Mouse (Mus musculus): ENCODE results near the gene Zfp993. TPM values are rescaled to one million over a fixed set of nuclear protein-coding genes. Genes with fewer than 3 reads are reported as not detected.
"Not testable (repeated sequence)": the region's sequence is repeated elsewhere in the genome, so short reads cannot be mapped to it uniquely, and the experiment has no call there.

Gene Zfp993
- polyA plus RNA-seq (2015; fragmentation: Nextera tagmentation; extraction: Ambion mirVana) = 2.9 and 8.2 TPM in 2 replicates

DNA sequence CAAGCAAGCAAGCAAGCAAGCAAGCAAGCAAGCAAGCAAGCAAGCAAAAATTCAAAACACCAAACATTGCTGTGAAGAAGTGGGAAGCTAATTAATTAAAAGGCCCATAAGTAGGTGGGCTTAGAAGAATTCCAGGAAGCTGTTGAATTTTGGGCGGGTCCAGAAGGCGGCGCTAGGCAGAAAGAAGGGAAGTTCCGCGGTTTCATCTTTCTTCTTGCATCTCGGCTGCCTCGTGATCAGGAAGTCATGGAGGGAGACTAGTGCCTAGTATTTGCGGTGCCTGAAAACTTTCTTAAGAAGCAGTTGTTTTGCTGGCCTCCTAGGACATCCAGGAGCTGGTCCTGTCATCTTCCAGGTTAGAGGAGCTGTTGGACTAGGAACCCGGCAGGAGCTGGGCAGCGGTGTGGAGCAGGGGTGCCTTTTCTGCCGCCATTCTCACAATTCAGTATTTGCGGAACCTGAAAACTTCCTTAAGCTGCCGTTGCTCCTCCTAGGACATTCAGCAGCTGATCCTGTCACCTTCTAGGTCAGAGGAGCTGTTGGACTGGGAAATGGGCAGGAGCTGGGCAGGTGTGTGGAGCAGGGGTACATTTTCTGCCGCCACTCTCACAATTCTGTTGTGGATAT lies at the start of gene Zfp993:
Gene Zfp993 (plus strand): TSS at position 188 of the 627 bp plus-strand sequence.
- H3K9ac ChIP-seq (replicated peaks) = not testable (repeated sequence)

DNA sequence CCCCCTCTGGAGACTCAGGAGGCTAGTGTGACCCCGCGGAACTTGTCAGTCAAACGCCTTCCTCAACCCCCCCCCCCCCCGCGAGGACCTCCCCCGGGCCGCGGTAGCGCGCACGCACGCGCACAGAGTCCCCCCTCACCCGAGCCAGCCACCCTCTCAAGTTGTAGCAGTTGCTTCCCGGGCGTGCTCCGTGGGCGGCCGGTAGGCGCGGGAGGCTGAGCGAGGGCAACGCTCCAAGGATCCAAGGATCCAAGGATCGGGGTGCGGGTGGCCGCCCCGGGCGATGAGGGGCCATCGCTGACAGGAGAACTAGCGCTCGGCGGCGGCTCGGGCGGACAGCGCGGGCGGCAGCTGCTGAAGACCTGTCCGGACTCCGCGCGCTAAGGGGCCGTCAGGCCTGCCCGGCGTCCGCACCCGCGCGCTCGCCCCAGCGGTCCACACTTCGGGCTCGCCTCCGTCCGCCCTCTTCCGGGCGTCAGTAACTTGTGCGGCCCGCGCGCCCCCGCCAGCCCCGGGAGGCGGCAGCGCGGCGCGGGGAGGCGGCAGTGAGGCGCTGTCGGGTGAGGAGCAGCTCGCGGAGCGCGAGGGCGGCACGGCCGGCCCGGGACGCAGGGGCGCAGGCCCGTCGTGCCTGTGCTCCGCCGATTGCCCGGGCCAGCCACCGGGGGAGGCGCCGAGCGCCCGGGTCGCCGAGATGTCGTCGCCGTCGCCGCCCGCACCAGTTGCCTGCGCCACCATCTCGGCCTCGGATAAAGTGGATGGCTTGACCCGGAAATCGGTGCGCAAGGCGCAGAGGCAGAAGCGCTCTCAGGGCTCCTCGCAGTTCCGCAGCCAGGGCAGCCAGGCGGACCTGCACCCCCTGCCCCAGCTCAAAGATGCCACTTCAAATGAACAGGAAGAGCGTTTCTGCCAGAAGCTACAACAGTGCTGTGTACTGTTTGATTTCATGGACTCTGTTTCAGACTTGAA lies 30.6 kb upstream of the Zfp993 start:
- 0% methylated on average over 14 of the region's 111 CpGs for WGBS
- H3K9ac ChIP-seq (replicated peaks); H3K27me3 ChIP-seq (replicated peaks); H3K9me3 ChIP-seq (replicated peaks); H3K36me3 ChIP-seq; H3K4me1 ChIP-seq; H3K4me3 ChIP-seq (replicated peaks); H3K27ac ChIP-seq (replicated peaks): not testable (repeated sequence)
- H3K4me2 ChIP-seq = peak overlapping the region; percentile 30; the same call in 1 of the 2 replicates
- ATAC-seq (ENCODE audit: low FRiP score) = peak; percentile 87

More for the DNA sequence above, at the start of gene Zfp993:
- not testable (repeated sequence) for H3K27ac ChIP-seq (replicated peaks); H3K4me1 ChIP-seq; H3K4me3 ChIP-seq (replicated peaks); ATAC-seq (ENCODE audit: low FRiP score); H3K36me3 ChIP-seq; H3K4me2 ChIP-seq; H3K27me3 ChIP-seq (replicated peaks); H3K9me3 ChIP-seq (replicated peaks)
- WGBS = no CpG with 5 or more reads among the region's 14 CpGs

DNA sequence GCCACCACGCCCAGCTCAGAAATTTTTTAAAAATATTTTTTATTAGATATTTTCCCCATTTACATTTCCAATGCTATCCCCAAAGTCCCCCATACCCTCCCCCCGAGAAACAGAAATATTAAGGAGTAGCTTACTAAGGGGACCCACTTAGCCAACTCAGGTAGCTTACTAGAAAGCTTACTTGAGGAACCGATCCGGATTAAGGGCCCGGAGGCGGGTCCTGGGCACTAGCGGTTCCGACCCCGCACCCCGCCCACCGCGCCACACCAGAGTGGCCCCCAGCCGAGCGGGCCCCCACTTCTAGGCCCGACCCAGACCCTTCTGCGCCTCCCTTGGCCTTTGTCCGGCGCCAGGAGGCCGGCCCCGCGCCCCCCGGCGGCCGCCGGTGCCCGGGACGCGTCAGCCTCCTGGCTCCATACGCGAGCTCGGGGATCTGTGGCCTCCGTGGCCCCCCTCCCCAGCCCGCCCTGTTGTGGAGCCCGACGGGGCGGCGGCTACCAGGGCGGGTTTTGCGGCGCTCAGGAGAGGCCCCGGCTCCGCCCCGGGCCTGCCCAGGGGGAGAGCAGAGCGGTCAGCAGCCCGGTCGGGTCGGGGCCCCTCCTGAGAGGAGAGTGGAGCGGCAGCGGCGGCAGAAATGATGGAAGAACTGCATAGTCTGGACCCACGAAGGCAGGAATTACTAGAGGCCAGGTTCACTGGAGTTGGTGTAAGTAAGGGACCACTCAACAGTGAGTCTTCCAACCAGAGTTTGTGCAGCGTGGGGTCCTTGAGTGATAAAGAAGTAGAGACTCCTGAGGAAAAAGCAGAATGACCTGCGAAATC lies 7.0 kb upstream of the Zfp993 start:
- not testable (repeated sequence) for H3K4me1 ChIP-seq; H3K9me3 ChIP-seq (replicated peaks); H3K36me3 ChIP-seq; H3K9ac ChIP-seq (replicated peaks); H3K27ac ChIP-seq (replicated peaks); H3K27me3 ChIP-seq (replicated peaks)
- Histone ChIP-seq H3K4me2 (peak overlapping the region; percentile 46), H3K4me3 (replicated peaks) (peak overlapping the region; percentile 26)
- ATAC-seq (ENCODE audit: low FRiP score) = peak; percentile 87
- 8% methylated on average over 27 of the region's 53 CpGs for WGBS

- not testable (repeated sequence) for H3K4me2 ChIP-seq; H3K36me3 ChIP-seq; H3K4me1 ChIP-seq; H3K4me3 ChIP-seq (replicated peaks); H3K9me3 ChIP-seq (replicated peaks); H3K9ac ChIP-seq (replicated peaks); ATAC-seq (ENCODE audit: low FRiP score); H3K27ac ChIP-seq (replicated peaks); H3K27me3 ChIP-seq (replicated peaks)
- WGBS = no CpG with 5 or more reads among the region's 4 CpGs
These were observed 33.6 kb downstream of the Zfp993 start for GRCm38 (mm10) chr4:146644367-146644766.

DNA sequence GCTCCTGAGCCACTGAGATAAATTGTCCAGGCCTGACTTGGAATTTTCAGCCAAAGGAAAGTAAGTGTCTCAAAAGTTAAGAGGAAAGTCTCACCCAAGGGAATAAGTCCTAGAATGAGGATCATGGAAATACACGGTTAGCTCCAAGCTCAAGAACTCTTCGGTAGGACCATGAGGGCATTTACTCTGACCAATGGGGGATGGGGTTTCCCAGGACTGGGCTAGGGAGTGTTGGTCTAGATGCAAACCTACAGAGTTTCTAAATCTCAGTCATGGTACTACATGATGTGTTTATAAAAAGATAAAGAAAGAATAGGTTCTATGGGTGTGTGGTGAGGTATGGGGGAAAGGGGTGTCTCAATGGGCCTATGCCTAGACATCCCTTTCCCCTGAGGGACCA lies 38.9 kb downstream of the Zfp993 start:
- no CpG with 5 or more reads among the region's 2 CpGs for WGBS
- not testable (repeated sequence) for H3K9ac ChIP-seq (replicated peaks); H3K36me3 ChIP-seq; H3K9me3 ChIP-seq (replicated peaks); ATAC-seq (ENCODE audit: low FRiP score); H3K4me1 ChIP-seq; H3K4me2 ChIP-seq; H3K27me3 ChIP-seq (replicated peaks); H3K27ac ChIP-seq (replicated peaks); H3K4me3 ChIP-seq (replicated peaks)

DNA sequence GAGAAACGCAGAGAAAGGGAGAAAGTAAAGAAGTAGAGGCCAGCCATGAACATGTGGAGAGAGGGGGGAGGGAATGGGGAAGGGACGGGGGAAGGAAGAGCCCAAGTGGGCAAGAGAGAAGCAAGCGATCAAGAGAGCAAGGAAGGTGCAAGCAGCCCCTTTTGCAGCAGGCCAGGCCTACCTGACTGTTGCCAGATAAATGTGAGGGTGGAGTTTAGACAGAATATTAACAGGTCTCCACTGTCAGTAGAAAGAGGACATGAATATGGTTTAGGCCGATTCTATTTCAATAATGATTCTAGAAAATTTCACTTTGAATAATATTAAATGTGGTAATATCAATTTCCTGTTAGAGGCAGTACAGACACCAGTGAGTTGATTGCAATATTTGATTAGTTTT lies 39.4 kb downstream of the Zfp993 start:
- ATAC-seq (ENCODE audit: low FRiP score); H3K27me3 ChIP-seq (replicated peaks); H3K36me3 ChIP-seq; H3K27ac ChIP-seq (replicated peaks); H3K4me3 ChIP-seq (replicated peaks); H3K4me1 ChIP-seq; H3K9ac ChIP-seq (replicated peaks); H3K9me3 ChIP-seq (replicated peaks); H3K4me2 ChIP-seq: not testable (repeated sequence)
- 77% methylated on average over 2 of the region's 4 CpGs for WGBS

- H3K4me3 ChIP-seq (replicated peaks); H3K4me2 ChIP-seq; H3K36me3 ChIP-seq; H3K9ac ChIP-seq (replicated peaks); H3K27me3 ChIP-seq (replicated peaks); H3K4me1 ChIP-seq; ATAC-seq (ENCODE audit: low FRiP score); H3K9me3 ChIP-seq (replicated peaks); H3K27ac ChIP-seq (replicated peaks): not testable (repeated sequence)
- WGBS = 80% methylated on average over 2 of the region's 5 CpGs
These were observed 39.9 kb downstream of the Zfp993 start for GRCm38 (mm10) chr4:146650639-146651038.

Other genes with a start within 250 kb of the Zfp993 start
- 2.6 and 3.1 TPM in 2 replicates for gene Zfp992, start 161.9 kb upstream of the Zfp993 start, polyA plus RNA-seq (2015; fragmentation: Nextera tagmentation; extraction: Ambion mirVana)
- 0.17 and 0.20 TPM in 2 replicates for gene Zfp981, start 108.9 kb upstream of the Zfp993 start, polyA plus RNA-seq (2015; fragmentation: Nextera tagmentation; extraction: Ambion mirVana)